Mouse (Mus musculus) mouse embryonic stem cell (cell line): ENCODE results near the gene Hpse.

Experiments used
- in situ Hi-C, 2 experiments: fragments of 300-500 bp; cut with MboI; formaldehyde crosslinking; loops; 1 replicate in 1 of 2; 3 replicates in 1 of 2; pipeline ENCODE4 v1.14.3; 2019 to 2020; ENCODE audit warnings: low sequenced_read_pairs in 2 of 2, low pct_unique_long_range_greater_than_20kb in 1 of 2, mixed read lengths in 1 of 2; ENCODE audit not compliant: unreplicated experiment in 1 of 2

The Hpse gene

GRCm38 (mm10) chr5:100719235-100720088 lies at the start of gene Hpse:
TSS of gene Hpse (minus strand) at chr5:100719716.
- in situ Hi-C loops = loop anchor here in 1 of 2 experiments (25.0 kb wide), 1 partner anchor 943 kb away; the partner anchor contains the start of gene Nkx6-1

DNA sequence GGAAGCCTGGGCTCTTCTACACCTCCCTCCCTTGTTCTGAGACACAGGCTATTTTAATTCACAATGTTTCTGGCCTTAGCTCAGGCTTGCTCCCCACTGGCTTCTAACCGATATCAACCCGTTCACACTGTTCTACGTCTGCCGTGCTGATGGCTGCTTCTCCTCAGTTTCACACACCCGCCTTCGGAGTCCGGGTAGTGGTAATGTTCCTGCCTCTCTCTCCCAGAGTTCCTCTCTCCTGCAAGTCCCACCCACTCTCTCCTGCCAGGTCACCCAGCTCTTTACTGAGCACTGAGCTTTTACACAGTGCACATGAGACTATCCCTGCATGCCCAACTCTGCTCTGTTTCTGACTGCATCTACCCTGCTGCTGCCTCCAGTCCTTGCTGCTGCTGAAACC lies 46.5 kb upstream of the Hpse start:
- in situ Hi-C loops = no loop called here

GRCm38 (mm10) chr5:100761736-100762135 lies 42.2 kb upstream of the Hpse start:
- in situ Hi-C loops = no loop called here

- in situ Hi-C loops = no loop called here
These were observed 40.6 kb upstream of the Hpse start for GRCm38 (mm10) chr5:100760049-100760663.

DNA sequence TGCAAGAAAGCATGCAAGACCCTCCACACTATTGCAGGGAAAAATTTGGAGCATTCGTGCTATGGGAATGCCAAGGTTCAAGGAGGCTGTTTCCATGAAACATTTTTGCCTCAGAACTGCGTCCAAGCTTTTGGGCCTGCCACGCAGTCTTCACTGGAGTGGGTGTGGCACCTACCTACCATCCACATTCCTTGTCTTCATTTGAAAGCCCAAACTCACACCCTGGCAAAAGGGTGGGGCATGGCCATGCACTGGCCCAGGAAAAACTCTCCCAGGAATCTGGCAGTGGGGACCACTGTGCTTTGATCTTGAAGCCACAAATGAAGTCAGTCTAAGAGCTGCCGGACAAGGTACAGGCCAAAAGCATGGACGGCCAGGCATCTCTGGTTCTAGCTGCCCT lies 38.6 kb upstream of the Hpse start:
- in situ Hi-C loops = no loop called here

GRCm38 (mm10) chr5:100753407-100753806 lies 33.9 kb upstream of the Hpse start:
- in situ Hi-C loops = no loop called here

DNA sequence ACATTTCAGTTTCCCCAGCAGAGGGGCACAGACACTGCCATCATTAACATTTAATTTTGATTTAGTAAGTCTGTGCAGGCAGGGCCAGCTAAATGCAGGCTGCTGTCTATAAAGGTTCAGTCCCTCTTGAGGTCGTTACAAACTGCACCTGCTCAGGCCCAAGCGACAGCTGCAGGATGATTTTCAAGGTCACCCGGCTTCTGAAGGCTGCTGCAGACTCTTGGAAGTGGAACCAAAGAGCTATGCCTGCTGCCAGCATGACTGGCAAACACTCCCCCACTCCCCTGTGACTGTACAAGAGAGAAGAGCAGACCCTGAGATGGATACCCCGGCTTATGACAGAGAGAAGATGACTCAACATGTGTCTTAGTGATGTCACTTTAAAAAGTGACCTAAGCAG lies 32.1 kb upstream of the Hpse start:
- in situ Hi-C loops = no loop called here

- in situ Hi-C loops = no loop called here
These were observed 31.2 kb upstream of the Hpse start for GRCm38 (mm10) chr5:100750617-100751255.

DNA sequence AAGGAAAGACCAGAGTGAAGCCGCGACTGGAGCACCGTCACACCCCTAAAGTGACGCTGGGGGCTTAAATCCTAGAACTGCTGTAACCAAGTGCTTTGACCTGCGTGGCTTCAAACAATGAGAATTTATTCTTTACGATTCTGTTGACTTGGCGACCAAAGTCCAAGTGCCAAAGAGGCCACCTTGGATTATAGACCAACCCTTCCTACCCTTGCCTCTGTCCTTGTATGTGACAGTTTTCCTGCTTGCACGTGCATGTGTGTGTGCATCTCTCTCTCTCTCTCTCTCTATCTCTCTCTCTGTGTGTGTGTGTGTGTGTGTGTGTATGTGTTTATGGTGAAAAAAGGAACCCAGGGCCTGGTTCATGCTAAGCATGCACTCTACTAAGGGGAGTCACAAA lies 19.3 kb upstream of the Hpse start:
- in situ Hi-C loops = no loop called here

DNA sequence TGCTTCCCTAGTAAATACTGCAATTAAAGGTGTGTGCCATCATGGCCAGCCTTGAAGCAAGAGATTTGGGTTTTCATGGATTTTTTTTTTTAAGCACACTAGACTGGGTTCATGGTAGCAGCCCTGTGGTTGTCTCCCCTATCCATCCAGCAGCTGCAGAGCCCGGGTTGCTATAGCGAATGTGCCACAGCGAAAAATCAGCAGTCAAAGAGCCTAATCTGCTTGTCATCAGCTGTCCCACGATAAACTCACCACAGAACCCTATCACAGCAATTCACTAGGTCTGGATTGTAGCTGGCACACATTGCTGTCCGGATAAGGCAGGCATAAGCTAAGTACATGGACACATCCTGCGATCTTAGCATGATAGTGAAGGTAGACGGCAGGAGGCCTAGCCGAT lies 17.4 kb upstream of the Hpse start:
- in situ Hi-C loops = no loop called here

GRCm38 (mm10) chr5:100734535-100734934 lies 15.0 kb upstream of the Hpse start:
- in situ Hi-C loops = no loop called here

- in situ Hi-C loops = no loop called here
These were observed 9.2 kb upstream of the Hpse start for GRCm38 (mm10) chr5:100728757-100729156.

DNA sequence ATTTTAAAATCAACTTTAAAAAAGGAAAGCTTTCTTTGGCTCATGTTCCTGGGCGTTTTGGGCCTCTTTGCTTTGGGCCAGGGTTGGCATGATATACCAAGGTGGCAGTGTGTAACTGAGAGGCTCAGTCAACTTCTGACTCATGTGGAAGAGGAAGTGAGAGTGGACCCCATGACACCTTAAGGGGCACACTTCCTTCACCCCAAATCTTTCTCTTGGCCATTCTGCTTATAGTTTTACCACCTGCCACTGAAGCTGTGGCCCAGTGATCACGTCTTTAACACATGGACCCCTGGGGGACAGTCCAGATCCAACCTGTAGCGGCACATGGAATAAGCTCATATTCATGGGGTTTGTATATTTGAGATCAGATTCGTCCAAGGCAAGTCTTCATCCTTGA lies 6.5 kb upstream of the Hpse start:
- in situ Hi-C loops = no loop called here

- in situ Hi-C loops = loop anchor here in 1 of 2 experiments (25.0 kb wide), 1 partner anchor 946 kb away; the partner anchor contains the start of gene Nkx6-1
These were observed 2.8 kb downstream of the Hpse start for GRCm38 (mm10) chr5:100716762-100717161.

- in situ Hi-C loops = loop anchor here in 1 of 2 experiments (25.0 kb wide), 1 partner anchor 951 kb away; the partner anchor contains the start of gene Nkx6-1
These were observed 8.3 kb downstream of the Hpse start for GRCm38 (mm10) chr5:100711219-100711618.

GRCm38 (mm10) chr5:100710012-100710411 lies 9.5 kb downstream of the Hpse start:
- in situ Hi-C loops = loop anchor here in 1 of 2 experiments (25.0 kb wide), 1 partner anchor 952 kb away; the partner anchor contains the start of gene Nkx6-1

DNA sequence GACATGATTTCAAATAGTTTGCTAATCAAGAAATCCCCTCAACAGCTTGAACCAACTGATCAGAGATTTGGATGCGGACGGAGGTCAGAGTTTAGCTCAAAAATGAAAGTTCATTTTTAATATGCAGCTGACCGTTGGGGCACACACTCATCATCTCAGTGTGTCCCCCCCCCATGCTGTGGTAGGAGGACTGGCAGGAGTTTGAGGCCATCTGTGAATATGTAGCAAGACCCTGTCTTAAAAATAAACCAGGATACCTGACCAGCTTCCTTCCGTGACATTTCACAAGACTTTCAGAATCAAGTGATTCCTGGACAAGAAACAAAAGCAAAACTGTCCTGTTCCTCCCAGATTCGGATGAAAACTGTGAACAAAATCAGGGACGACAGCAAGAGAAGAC lies 10.5 kb downstream of the Hpse start:
- in situ Hi-C loops = loop anchor here in 1 of 2 experiments (25.0 kb wide), 1 partner anchor 953 kb away; the partner anchor contains the start of gene Nkx6-1

DNA sequence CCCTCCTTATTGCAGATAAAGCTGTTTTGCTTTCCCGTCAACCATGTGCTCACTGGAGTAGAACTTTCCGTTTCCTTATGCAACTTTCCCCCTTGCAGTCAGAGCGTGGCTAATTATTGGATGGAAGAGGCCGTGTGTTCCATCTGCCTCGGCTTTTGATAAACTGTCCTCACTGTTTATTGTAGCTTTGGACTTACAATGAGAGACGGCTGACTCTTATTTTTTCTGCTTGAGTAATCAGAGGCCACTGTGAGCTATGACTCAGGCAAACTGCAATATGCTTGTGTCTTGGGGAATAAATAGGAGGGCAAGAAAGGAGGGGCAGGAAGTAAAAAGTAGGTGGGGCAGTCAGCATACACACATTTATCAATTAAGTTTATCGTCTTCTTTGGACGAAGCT lies 12.8 kb downstream of the Hpse start:
- in situ Hi-C loops = loop anchor here in 1 of 2 experiments (25.0 kb wide), 1 partner anchor 956 kb away; the partner anchor contains the start of gene Nkx6-1

DNA sequence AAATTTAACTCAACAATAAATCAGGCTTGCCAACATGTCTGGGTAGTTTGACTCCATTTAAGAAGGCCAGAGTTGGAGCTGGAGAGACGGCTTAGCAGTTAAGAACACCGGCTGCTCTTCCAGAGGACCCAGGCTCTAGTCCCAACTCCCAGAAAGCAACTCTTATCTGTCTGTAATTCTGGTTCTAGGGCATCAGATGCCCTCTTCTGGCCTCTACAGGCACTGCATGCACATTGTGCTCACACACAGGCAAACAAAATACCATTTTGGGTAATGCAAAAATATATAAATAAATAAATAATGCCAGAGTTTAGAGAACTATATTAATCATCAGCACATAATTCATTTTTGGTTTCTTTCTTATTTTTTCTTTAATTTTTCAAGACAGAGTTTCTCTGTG lies 15.2 kb downstream of the Hpse start:
- in situ Hi-C loops = loop anchor here in 1 of 2 experiments (25.0 kb wide), 1 partner anchor 958 kb away; the partner anchor contains the start of gene Nkx6-1
